Mouse (Mus musculus): ENCODE data around the gene Gm5127. TPM values are rescaled to one million over a fixed set of nuclear protein-coding genes. Genes with fewer than 3 reads are reported as not detected.

Gm5127 gene
- not detected for total RNA-seq (2021)
- long read RNA-seq, experiment 1, result 0 reads
- long read RNA-seq, experiment 2, result 0 reads

DNA sequence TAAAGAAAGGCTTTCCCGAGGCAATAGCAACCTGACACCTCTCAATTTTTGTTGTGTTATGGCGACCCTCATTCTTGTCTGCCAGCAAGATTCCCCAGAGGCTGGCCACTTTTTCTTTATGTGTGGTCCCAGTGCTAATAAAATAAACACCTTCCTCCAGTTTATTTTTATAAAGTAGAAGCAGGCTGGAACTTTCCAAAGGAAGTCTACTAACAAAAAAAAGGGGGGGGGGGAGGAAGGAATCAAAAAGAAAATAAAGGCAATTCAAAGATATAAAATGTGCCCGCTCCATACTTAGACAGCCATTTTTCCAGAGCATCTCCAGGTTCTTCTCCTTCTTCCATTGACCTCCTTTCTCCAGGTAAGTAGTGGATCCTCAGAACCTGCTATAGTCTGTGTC lies at the start of gene Gm5127:
Gm5127 (plus strand) TSS at position 301 of the 400 bp plus-strand sequence.
- DNase-seq (ENCODE audit: low spot score), result no peak

DNA sequence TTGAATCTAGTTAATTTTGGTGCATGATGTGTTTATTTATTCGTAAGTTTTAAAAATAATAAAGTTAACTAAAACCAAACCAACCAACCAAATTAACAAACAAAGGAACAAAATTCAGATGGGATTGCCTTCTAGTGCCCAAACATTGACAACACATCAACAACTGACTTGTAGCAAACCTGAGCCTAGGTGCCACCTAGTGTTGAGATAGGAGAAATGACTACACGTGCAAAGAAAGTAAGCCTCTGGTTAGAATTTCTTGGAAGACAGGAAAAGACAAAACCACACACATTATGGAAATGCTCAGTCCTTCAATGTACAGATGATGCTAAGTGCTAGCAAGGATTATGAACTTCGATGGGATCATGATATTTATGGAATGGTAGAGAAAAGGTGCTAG lies 46.6 kb upstream of the Gm5127 start:
- no peak for DNase-seq (ENCODE audit: low spot score)

- no peak for DNase-seq (ENCODE audit: low spot score)
These were observed 27.5 kb upstream of the Gm5127 start for GRCm38 (mm10) chrX:106555457-106555856.

GRCm38 (mm10) chrX:106578966-106579365 lies 4.0 kb upstream of the Gm5127 start:
- DNase-seq (ENCODE audit: low spot score), result no peak

GRCm38 (mm10) chrX:106580410-106580809 lies 2.6 kb upstream of the Gm5127 start:
- DNase-seq (ENCODE audit: low spot score), result no peak

GRCm38 (mm10) chrX:106582197-106582596 lies 789 bp upstream of the Gm5127 start:
- no peak for DNase-seq (ENCODE audit: low spot score)

DNA sequence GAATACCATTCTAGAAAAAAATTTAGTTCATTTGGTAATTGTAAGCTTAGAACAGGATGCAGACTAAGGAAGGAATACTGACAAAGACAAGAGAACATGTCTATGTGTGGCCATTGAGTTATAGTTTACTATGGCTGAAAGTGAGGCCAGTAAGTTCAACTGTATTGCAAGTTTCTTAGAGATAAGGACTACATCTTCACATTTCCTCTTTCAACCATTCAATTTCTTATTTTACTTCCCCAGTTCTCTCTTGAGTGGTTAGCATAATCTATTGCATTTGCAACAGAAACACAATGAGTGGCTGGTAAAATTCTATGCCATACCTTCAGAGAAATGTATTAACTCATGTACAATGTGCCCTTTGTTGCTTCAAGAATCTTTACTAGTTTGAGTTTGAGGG lies 10.9 kb downstream of the Gm5127 start:
- DNase-seq (ENCODE audit: low spot score), result no peak

DNA sequence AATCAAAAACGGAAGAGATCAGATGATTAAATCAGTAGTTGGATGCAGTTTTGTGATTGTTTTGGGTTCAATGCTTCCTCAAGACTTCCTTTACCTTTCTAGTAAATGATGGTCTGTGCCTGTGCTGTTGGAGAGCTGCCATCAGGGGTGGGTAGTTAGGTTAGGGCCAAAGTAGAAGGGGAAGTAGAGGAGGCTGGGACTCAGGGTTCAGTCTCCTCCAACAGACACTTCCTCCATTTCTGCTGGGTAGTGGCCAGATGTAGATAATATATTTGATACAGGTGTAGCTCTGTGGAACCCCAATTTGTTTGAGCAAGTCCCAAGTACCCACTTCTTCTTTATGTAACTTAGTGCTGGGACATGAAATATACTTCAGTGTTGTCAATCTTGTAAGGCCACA lies 12.9 kb downstream of the Gm5127 start:
- DNase-seq (ENCODE audit: low spot score), result no peak

- no peak for DNase-seq (ENCODE audit: low spot score)
These were observed 19.7 kb downstream of the Gm5127 start for GRCm38 (mm10) chrX:106602574-106603258.

- DNase-seq (ENCODE audit: low spot score), result peak; percentile 1
These were observed 20.4 kb downstream of the Gm5127 start, which contains the start of gene Cysltr1 for GRCm38 (mm10) chrX:106603386-106603785. Cysltr1 (minus strand) TSS chrX:106603679.

GRCm38 (mm10) chrX:106622512-106622911 lies 39.5 kb downstream of the Gm5127 start:
- DNase-seq (ENCODE audit: low spot score), result no peak

DNA sequence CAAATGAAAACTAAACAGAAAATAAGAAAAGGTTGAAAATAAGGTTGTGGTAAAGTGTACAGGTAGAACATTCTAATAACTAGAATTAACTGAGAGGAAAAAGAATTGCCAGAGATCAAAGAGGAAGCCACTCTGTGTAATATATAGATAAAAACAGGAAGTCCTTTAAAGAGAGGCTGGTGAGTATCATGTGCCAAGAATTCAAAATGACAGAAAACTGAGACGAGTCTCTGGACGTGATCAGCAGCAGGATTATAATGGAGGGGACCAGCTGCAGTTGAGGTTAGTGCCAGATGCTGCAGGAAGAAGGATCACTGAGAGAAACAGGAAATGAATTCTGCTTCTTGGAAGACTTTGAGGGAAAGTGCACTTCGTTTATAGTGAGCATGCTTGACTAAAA lies 40.7 kb downstream of the Gm5127 start:
- no peak for DNase-seq (ENCODE audit: low spot score)

DNA sequence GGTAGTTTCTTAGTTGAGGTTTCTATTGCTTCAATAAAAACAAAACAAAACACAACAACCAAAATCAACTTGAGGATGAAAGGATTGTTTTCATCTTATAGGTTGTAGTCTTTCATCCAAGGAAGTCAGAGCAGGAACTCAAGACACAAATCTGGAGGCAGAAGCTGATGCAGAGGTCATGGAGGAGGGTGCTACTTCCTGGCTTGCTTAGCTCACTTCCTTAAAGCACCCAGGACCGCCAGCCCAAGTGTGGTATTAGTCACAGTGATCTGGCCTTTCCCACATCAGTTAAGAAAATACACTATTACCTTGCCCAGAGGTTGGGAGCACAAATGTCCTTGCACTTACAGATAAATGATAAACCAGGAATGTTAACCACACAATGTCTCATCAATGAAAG lies 45.5 kb downstream of the Gm5127 start:
- DNase-seq (ENCODE audit: low spot score), result no peak

GRCm38 (mm10) chrX:106633543-106633942 lies 50.6 kb downstream of the Gm5127 start:
- no peak for DNase-seq (ENCODE audit: low spot score)

DNA sequence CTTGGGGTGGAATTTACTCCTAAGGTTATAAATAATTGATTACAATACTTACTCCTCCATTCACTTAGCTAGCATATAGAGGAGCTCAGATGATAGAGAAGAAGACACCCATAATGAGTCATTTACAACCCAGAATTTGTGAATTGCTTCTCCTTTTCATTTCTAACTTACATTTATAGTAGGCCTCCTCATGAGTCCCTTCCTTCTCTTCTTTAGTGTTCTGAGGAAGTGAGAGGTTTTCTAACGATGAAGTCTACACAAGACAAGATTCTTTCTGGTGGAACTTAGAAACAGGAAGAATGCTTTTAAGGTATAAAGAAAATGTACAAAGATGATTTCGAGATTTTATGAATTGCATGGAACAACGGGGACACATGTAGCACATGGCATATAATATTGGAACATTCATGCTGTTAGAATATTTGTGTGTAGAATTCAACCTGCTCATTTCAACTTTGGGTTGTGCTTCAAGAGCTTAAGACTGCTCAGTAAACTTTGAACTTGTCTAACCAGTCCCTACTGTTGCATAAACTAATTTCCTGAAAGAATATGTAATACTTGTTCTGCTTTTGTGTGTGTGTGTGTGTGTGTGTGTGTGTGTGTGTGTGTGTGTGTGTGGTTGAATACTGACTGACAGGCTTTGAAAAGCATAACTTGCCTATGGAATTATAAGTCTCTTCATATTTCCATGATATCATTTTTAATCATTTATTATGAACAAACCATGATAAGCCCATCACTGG lies 52.0 kb downstream of the Gm5127 start:
- no peak for DNase-seq (ENCODE audit: low spot score)

- no peak for DNase-seq (ENCODE audit: low spot score)
These were observed 79.1 kb downstream of the Gm5127 start for GRCm38 (mm10) chrX:106662101-106662500.

DNA sequence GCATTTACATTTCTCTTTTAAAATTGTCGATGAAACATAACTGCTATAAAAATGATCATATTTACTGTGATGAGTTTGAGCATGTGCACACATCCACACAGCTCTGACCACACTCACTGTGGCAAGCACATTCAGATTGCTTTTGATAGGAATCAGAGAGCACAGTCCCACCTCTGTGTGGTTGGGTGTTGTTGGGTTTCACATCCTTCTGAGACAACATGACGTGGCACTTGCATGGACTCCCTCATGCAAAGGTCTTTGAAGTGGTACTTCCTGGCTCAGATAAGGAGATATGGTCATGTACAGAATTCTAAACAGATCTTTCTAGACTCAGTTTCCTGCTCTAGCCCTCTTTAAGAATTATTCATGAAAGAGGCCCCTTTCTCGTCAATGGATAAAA lies 121.6 kb downstream of the Gm5127 start:
- DNase-seq (ENCODE audit: low spot score), result no peak

- no peak for DNase-seq (ENCODE audit: low spot score)
These were observed 134.2 kb downstream of the Gm5127 start for GRCm38 (mm10) chrX:106717160-106717559.

DNA sequence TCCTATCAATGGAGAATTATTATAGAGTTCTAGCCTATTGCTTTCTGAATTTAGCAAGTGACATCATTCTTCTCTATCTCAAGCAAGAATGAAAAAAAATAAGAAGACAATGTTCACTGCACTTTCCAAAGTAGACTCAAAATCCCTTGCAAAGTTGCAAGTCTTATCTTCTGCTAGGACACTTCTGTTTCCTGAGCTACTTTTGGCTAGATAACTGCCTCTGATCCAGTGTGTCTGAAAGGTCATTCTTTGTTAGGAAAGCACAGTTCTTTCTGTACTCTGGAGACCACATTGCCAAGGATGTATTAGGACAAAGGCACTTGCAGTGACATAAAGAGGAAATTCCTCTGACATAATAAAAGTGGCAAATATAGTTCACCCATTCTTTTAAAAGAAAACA lies 159.3 kb downstream of the Gm5127 start:
- no peak for DNase-seq (ENCODE audit: low spot score)

DNA sequence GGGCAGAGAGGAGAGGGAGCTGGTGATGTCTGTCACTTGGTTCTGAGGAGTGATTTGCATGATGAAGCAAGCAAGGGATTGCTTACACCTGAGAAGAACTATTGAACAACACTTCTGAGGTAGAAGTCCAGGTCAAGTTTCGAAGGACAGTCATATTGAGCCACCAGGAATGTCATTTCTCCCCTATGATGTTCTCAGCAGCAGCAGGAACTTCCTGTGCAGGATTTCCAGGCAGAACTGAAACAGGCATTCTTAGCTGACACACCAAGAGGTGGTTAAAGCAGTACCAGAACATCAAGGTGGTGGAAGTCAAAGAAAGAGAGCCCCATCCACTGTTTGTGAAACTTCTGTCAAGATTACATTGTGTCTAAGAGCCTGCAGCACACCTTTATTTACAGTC lies 172.3 kb downstream of the Gm5127 start:
- no peak for DNase-seq (ENCODE audit: low spot score)

All from gastrocnemius, adult 18-20 months (tissue).